Mouse (Mus musculus) ES-E14 (cell line): ENCODE results near the gene Rsrp1. TPM values are rescaled to one million over a fixed set of nuclear protein-coding genes. Genes with fewer than 3 reads are reported as not detected.

Source experiments
- DNase-seq: peaks from one replicate; pipeline ENCODE4 v3.0.0-alpha.2; 2013; ENCODE audit warnings: low read depth, low spot score
- H3K27ac ChIP-seq: 2 replicates; pipeline ENCODE4 v1.5.1; 2012; ENCODE audit warnings: low read depth, mild to moderate bottlenecking, low read length, moderate library complexity, mixed read lengths; ENCODE audit not compliant: poor library complexity, insufficient read depth, severe bottlenecking
- H3K36me3 ChIP-seq: 2 replicates; pipeline ENCODE4 v1.6.1; 2012; ENCODE audit warnings: mild to moderate bottlenecking, low read length, moderate library complexity, mixed read lengths; ENCODE audit not compliant: control insufficient read depth, poor library complexity, insufficient read depth, severe bottlenecking
- H3K4me1 ChIP-seq, 2 experiments: fragments of 150-350 bp in 1 of 2; sonication (generic) in 1 of 2; 2 replicates each; pipeline ENCODE4 v1.6.1; 2012; ENCODE audit warnings: low read length in 2 of 2, mild to moderate bottlenecking in 1 of 2, mixed read lengths in 1 of 2; ENCODE audit not compliant: control insufficient read depth in 2 of 2, insufficient read depth in 2 of 2, poor library complexity in 1 of 2
- H3K4me3 ChIP-seq, 2 experiments: fragments of 150-350 bp in 1 of 2; sonication (generic) in 1 of 2; 2 replicates each; pipeline ENCODE4 v1.5.1; 2012; ENCODE audit warnings: low read length in 2 of 2, low read depth in 1 of 2, mild to moderate bottlenecking in 1 of 2, mixed read lengths in 1 of 2; ENCODE audit not compliant: insufficient read depth in 1 of 2, poor library complexity in 1 of 2, severe bottlenecking in 1 of 2
- H3K9ac ChIP-seq: 2 replicates; pipeline ENCODE4 v1.6.1; 2012; ENCODE audit warnings: low read depth, mild to moderate bottlenecking, low read length, mixed read lengths; ENCODE audit not compliant: poor library complexity, insufficient read depth, severe bottlenecking
- H3K9me3 ChIP-seq: fragments of 150-350 bp; sonication (generic); 2 replicates; pipeline ENCODE4 v1.6.1; 2012; ENCODE audit warnings: low read depth, mild to moderate bottlenecking, low read length; ENCODE audit not compliant: control insufficient read depth, insufficient read depth
- CHD2 ChIP-seq: IDR thresholded peaks from 2 replicates; pipeline ENCODE4 v1.6.1; 2014; ENCODE audit warnings: mild to moderate bottlenecking, low read depth, low read length, inconsistent platforms
- HCFC1 ChIP-seq: IDR thresholded peaks from 2 replicates; pipeline ENCODE4 v1.6.1; 2012; ENCODE audit warnings: low read length, inconsistent platforms, borderline replicate concordance; ENCODE audit not compliant: insufficient read depth
- MAFK ChIP-seq: IDR thresholded peaks from 2 replicates; pipeline ENCODE4 v1.6.1; 2014; ENCODE audit warnings: mild to moderate bottlenecking, low read depth, low read length, inconsistent platforms; ENCODE audit not compliant: insufficient read depth
- ZC3H11A ChIP-seq: IDR thresholded peaks from 2 replicates; pipeline ENCODE4 v1.6.1; 2012; ENCODE audit warnings: low read depth, mild to moderate bottlenecking, inconsistent platforms, low read length, borderline replicate concordance
- ZNF384 ChIP-seq: IDR thresholded peaks from 2 replicates; pipeline ENCODE4 v1.6.1; 2012; ENCODE audit warnings: low read depth, low read length, inconsistent platforms
- in situ Hi-C, 2 experiments: fragments of 600-800 bp; cut with MboI; formaldehyde crosslinking; loops; one replicate each; pipeline ENCODE4 v1.15.1; 2025; ENCODE audit warnings: low sequenced_read_pairs in 2 of 2, inconsistent platforms in 1 of 2; ENCODE audit not compliant: unreplicated experiment in 2 of 2
- total RNA-seq: library from RNA; depleted of rRNA; stranded (reverse); fragments of 300-350 nt; gene quantifications from 2 replicates; pipeline ENCODE4 v1.2.3, GENCODE M21; 2012

Gene Rsrp1
- total RNA-seq, 1 experiment, result 93.9 TPM

- peaks cover 5 to 6% of the 10 kb centered on the region in 2 experiments; a peak in 2 of 4 replicates for H3K4me1 ChIP-seq
- peak overlapping the region; percentile 58 to 66 for H3K4me3 ChIP-seq
These were observed 507 bp upstream of the Rsrp1 start for GRCm38 (mm10) chr4:134922925-134923244.

GRCm38 (mm10) chr4:134924019-134924741, 788 bp downstream of the Rsrp1 start:
- no peak for DNase-seq
- peaks cover 2 to 5% of the 10 kb centered on the region in 2 experiments; a peak in 2 of 4 replicates for H3K4me1 ChIP-seq
- H3K27ac ChIP-seq, result peak overlapping the region; percentile 98
- H3K4me3 ChIP-seq, result peak overlapping the region; percentile 72 to 95
- in situ Hi-C loops, result no loop called here
- peak overlapping the region; percentile 98 for H3K9ac ChIP-seq
- no peaks in the 10 kb centered on the region for H3K9me3 ChIP-seq
- H3K36me3 ChIP-seq, result peaks cover 25% of the 10 kb centered on the region
- TF ChIP-seq CHD2 (peak; percentile 14; the same call in 1 of the 2 replicates), ZNF384 (no peak)

More at GRCm38 (mm10) chr4:134922925-134923244, 507 bp upstream of the Rsrp1 start:
- in situ Hi-C loops, result no loop called here
- TF ChIP-seq MAFK (no peak), HCFC1 (no peak), CHD2 (no peak), ZNF384 (no peak), ZC3H11A (no peak)
- H3K27ac ChIP-seq, result peak overlapping the region; percentile 96
- H3K9ac ChIP-seq, result peak overlapping the region; percentile 80
- H3K9me3 ChIP-seq, result no peaks in the 10 kb centered on the region
- H3K36me3 ChIP-seq, result peaks cover 25% of the 10 kb centered on the region
- DNase-seq, result no peak

GRCm38 (mm10) chr4:134925206-134925605, 1.8 kb downstream of the Rsrp1 start:
- H3K9me3 ChIP-seq, result no peaks in the 10 kb centered on the region
- TF ChIP-seq ZNF384 (no peak), HCFC1 (no peak), ZC3H11A (no peak), CHD2 (no peak), MAFK (no peak)
- in situ Hi-C loops, result no loop called here

GRCm38 (mm10) chr4:134927815-134928463, 4.5 kb downstream of the Rsrp1 start:
- TF ChIP-seq HCFC1, result no peak
- H3K36me3 ChIP-seq, result peaks cover 27% of the 10 kb centered on the region
- H3K9me3 ChIP-seq, result no peaks in the 10 kb centered on the region
- no peak overlapping the region for H3K27ac ChIP-seq
- no peak for DNase-seq
- H3K4me3 ChIP-seq, result no peak overlapping the region
- no peak overlapping the region for H3K9ac ChIP-seq
- in situ Hi-C loops, result no loop called here
- peaks cover 2% of the 10 kb centered on the region in 2 experiments; a peak in 2 of 4 replicates for H3K4me1 ChIP-seq

More at GRCm38 (mm10) chr4:134925206-134925605, 1.8 kb downstream of the Rsrp1 start:
- no peak for DNase-seq
- Histone ChIP-seq H3K4me1 (peaks cover 2 to 5% of the 10 kb centered on the region in 2 experiments; a peak in 2 of 4 replicates), H3K36me3 (peaks cover 25% of the 10 kb centered on the region), H3K4me3 (peak overlapping the region; percentile 52 to 72), H3K27ac (no peak overlapping the region), H3K9ac (peak overlapping the region; percentile 62; the same call in 1 of the 2 replicates)
